Mouse (Mus musculus) embryo, embryonic 10 days (tissue): ENCODE data around the gene Creb3l2.

Experiments
- DNase-seq: peaks from one replicate; pipeline ENCODE4 v3.0.0-alpha.2; 2015; ENCODE audit warnings: low spot score

Gene Creb3l2

GRCm38 (mm10) chr6:37325076-37325475 is 116.9 kb downstream of the Creb3l2 start:
- no peak for DNase-seq

GRCm38 (mm10) chr6:37322641-37323040 is 119.3 kb downstream of the Creb3l2 start:
- no peak for DNase-seq

GRCm38 (mm10) chr6:37322088-37322487 is 119.9 kb downstream of the Creb3l2 start:
- DNase-seq = no peak

- DNase-seq = no peak
These were observed 124.0 kb downstream of the Creb3l2 start for GRCm38 (mm10) chr6:37317904-37318303.

- no peak for DNase-seq
These were observed 126.5 kb downstream of the Creb3l2 start for GRCm38 (mm10) chr6:37315440-37315839.

GRCm38 (mm10) chr6:37310601-37311000 is 131.3 kb downstream of the Creb3l2 start:
- DNase-seq = no peak

GRCm38 (mm10) chr6:37306616-37307015 is 135.3 kb downstream of the Creb3l2 start:
- no peak for DNase-seq

GRCm38 (mm10) chr6:37300492-37300891 is 141.5 kb downstream of the Creb3l2 start:
- no peak for DNase-seq

GRCm38 (mm10) chr6:37299562-37300390 is 142.2 kb downstream of the Creb3l2 start, which contains the start of gene Dgki:
Dgki (minus strand) TSS chr6:37300184.
- peak; percentile 68 for DNase-seq

- DNase-seq = no peak
These were observed 143.0 kb downstream of the Creb3l2 start for GRCm38 (mm10) chr6:37298982-37299381.

GRCm38 (mm10) chr6:37297744-37298482 is 144.0 kb downstream of the Creb3l2 start:
- no peak for DNase-seq

- DNase-seq = no peak
These were observed 149.9 kb downstream of the Creb3l2 start for GRCm38 (mm10) chr6:37292068-37292467.

- DNase-seq = no peak
These were observed 150.8 kb downstream of the Creb3l2 start for GRCm38 (mm10) chr6:37291171-37291570.

GRCm38 (mm10) chr6:37290691-37291090 is 151.3 kb downstream of the Creb3l2 start:
- no peak for DNase-seq

- DNase-seq = no peak
These were observed 155.8 kb downstream of the Creb3l2 start for GRCm38 (mm10) chr6:37286134-37286533.

GRCm38 (mm10) chr6:37284879-37285278 is 157.1 kb downstream of the Creb3l2 start:
- no peak for DNase-seq

GRCm38 (mm10) chr6:37283336-37283735 is 158.6 kb downstream of the Creb3l2 start:
- DNase-seq = no peak

- DNase-seq = no peak
These were observed 159.3 kb downstream of the Creb3l2 start for GRCm38 (mm10) chr6:37282659-37283058.
